In genomic region chr11:24184932-24185331, GRCm38 (mm10) we compare ENCODE assay signal across 11 mouse cellular contexts.
A peak's percentile ranks its signal among the peaks of the same experiment; 100 is the strongest.
DNase-seq lines count a peak whose midpoint lies in the region; ATAC-seq and TF ChIP-seq lines count a peak whose summit lies in the region.
"Had no signal": no experiment of that assay in that cellular context is flagged by ENCODE, and none has a peak within 500 bp of the region (broad histone marks: within the 10 kb centered on the region; RNA-seq: fewer than 3 reads in every experiment).

No protein-coding gene starts in this region.

- peak; percentile 8 for DNase-seq in liver, adult 2 months (ENCODE audit: extremely low read depth, low read depth, low spot score)
- DNase-seq in liver, embryonic 11.5 days (ENCODE audit: low spot score) = no peak
- DNase-seq in splenic B cell, adult 2 months (ENCODE audit: low read depth, low spot score) = peak; percentile 86
- no peak for DNase-seq in gastrocnemius, adult 18-20 months (ENCODE audit: low spot score)
- no peak for DNase-seq in midbrain, embryonic 14.5 days
- DNase-seq: adrenal gland, postnatal 25 days; cerebellum, postnatal 25 days had no signal

- TF ChIP-seq CTCF in liver, adult 2 months (IDR thresholded peaks at IDR 0.05; ENCODE audit: low read depth, low read length) = no peak

- no peaks in the 10 kb centered on the region for H3K36me3 ChIP-seq in liver, adult 2 months (ENCODE audit: control insufficient read depth, insufficient read depth, low read length)
- no peaks in the 10 kb centered on the region for H3K36me3 ChIP-seq in liver, embryonic 11.5 days (ENCODE audit: control insufficient read depth, insufficient read depth, low read length)
- no peaks in the 10 kb centered on the region for H3K36me3 ChIP-seq in splenic B cell, adult 2 months (ENCODE audit: control insufficient read depth, insufficient read depth, low read length, poor library complexity, severe bottlenecking)
- H3K36me3 ChIP-seq in midbrain, embryonic 14.5 days (ENCODE audit: control insufficient read depth, insufficient read depth, low read length) = no peaks in the 10 kb centered on the region
- H3K36me3 ChIP-seq: limb, embryonic 10.5 days had no signal

- no peak overlapping the region for H3K9ac ChIP-seq in liver, adult 2 months (ENCODE audit: low read depth, low read length)
- no peak overlapping the region for H3K9ac ChIP-seq in liver, embryonic 11.5 days (ENCODE audit: low read depth, low read length)
- no peak overlapping the region for H3K9ac ChIP-seq in midbrain, embryonic 14.5 days (replicated peaks; ENCODE audit: low read length)

- H3K27me3 ChIP-seq in liver, adult 2 months (ENCODE audit: control insufficient read depth, insufficient read depth, low read length) = no peaks in the 10 kb centered on the region
- no peaks in the 10 kb centered on the region for H3K27me3 ChIP-seq in liver, embryonic 11.5 days (replicated peaks; ENCODE audit: control insufficient read depth, insufficient read depth, low read length)
- H3K27me3 ChIP-seq in splenic B cell, adult 2 months (ENCODE audit: control insufficient read depth, insufficient read depth, low read length, poor library complexity, severe bottlenecking) = no peaks in the 10 kb centered on the region
- no peaks in the 10 kb centered on the region for H3K27me3 ChIP-seq in midbrain, embryonic 14.5 days (ENCODE audit: control insufficient read depth, insufficient read depth, low read length)

- H3K4me2 ChIP-seq in liver, embryonic 11.5 days = no peak overlapping the region
- H3K4me2 ChIP-seq in midbrain, embryonic 14.5 days (ENCODE audit: low read length) = no peak overlapping the region

- H3K4me3 ChIP-seq in liver, adult 2 months (ENCODE audit: insufficient read depth, low read depth, low read length) = no peak overlapping the region
- no peak overlapping the region for H3K4me3 ChIP-seq in liver, embryonic 11.5 days (ENCODE audit: low read depth, low read length)
- no peak overlapping the region for H3K4me3 ChIP-seq in midbrain, embryonic 14.5 days (replicated peaks; ENCODE audit: low read depth, low read length)
- H3K4me3 ChIP-seq: limb, embryonic 10.5 days had no signal

- no peaks in the 10 kb centered on the region for H3K79me2 ChIP-seq in liver, adult 2 months (ENCODE audit: control insufficient read depth, insufficient read depth, low read length)

- TF ChIP-seq POLR2A in liver, adult 2 months (IDR thresholded peaks at IDR 0.05; ENCODE audit: extremely low read depth, insufficient read depth, low read length) = no peak

- ATAC-seq in liver, embryonic 11.5 days (replicated peaks; ENCODE audit: low FRiP score) = no peak
- 0 out of 2 replicates have a peak, but pooled peaks have one; percentile 27 for ATAC-seq in erythroblast, adult 5-6 weeks (replicated peaks; ENCODE audit: low FRiP score, poor library complexity, severe bottlenecking)
- peak; percentile 98 for ATAC-seq in megakaryocyte, adult 5-6 weeks (ENCODE audit: poor library complexity, severe bottlenecking)
- no peak for ATAC-seq in midbrain, embryonic 14.5 days (ENCODE audit: low FRiP score, low TSS enrichment)

- no peaks in the 10 kb centered on the region for H3K9me3 ChIP-seq in liver, embryonic 11.5 days (ENCODE audit: control insufficient read depth, low read length)
- no peaks in the 10 kb centered on the region for H3K9me3 ChIP-seq in midbrain, embryonic 14.5 days (ENCODE audit: control insufficient read depth, low read length)
- H3K9me3 ChIP-seq: limb, embryonic 10.5 days had no signal

- H3K27ac ChIP-seq in liver, adult 2 months (replicated peaks; ENCODE audit: insufficient read depth, low read depth, low read length) = no peak overlapping the region
- H3K27ac ChIP-seq in liver, embryonic 11.5 days (ENCODE audit: low read depth, low read length) = no peak overlapping the region
- H3K27ac ChIP-seq in midbrain, embryonic 14.5 days (replicated peaks; ENCODE audit: low read depth, low read length) = no peak overlapping the region
- H3K27ac ChIP-seq: kidney, postnatal 0 days; limb, embryonic 10.5 days had no signal

- WGBS in liver, adult 2 months = 70% methylated on average over 5 of the region's 5 CpGs
- WGBS in liver, embryonic 11.5 days = 32% methylated on average over 5 of the region's 5 CpGs
- 82% methylated on average over 5 of the region's 5 CpGs for WGBS in midbrain, embryonic 14.5 days

- no peaks in the 10 kb centered on the region for H3K4me1 ChIP-seq in liver, adult 2 months (ENCODE audit: control insufficient read depth, insufficient read depth, low read length)
- no peaks in the 10 kb centered on the region for H3K4me1 ChIP-seq in liver, embryonic 11.5 days (replicated peaks; ENCODE audit: control insufficient read depth, insufficient read depth, low read length)
- no peaks in the 10 kb centered on the region for H3K4me1 ChIP-seq in midbrain, embryonic 14.5 days (ENCODE audit: control insufficient read depth, insufficient read depth, low read length)

Comparison
In these comparisons a context has a peak if more than half of its experiments do, and no peak if none do; other contexts are left out.
1. DNase-seq: peak in liver, adult 2 months (single experiment) and splenic B cell, adult 2 months (single experiment); none in liver, embryonic 11.5 days (single experiment), gastrocnemius, adult 18-20 months (single experiment) and midbrain, embryonic 14.5 days (single experiment).
2. ATAC-seq: peak in erythroblast, adult 5-6 weeks (single experiment) and megakaryocyte, adult 5-6 weeks (single experiment); none in liver, embryonic 11.5 days (single experiment) and midbrain, embryonic 14.5 days (single experiment).